Mouse (Mus musculus) spleen, postnatal 36 days (tissue): Measurements from ENCODE around the gene Mzf1.

ENCODE experiments used
- DNase-seq, 2 experiments: peaks; one replicate each; pipeline ENCODE4 v3.0.0; 2022; ENCODE audit warnings: low spot score in 2 of 2, mixed read lengths in 1 of 2

The Mzf1 gene

DNA sequence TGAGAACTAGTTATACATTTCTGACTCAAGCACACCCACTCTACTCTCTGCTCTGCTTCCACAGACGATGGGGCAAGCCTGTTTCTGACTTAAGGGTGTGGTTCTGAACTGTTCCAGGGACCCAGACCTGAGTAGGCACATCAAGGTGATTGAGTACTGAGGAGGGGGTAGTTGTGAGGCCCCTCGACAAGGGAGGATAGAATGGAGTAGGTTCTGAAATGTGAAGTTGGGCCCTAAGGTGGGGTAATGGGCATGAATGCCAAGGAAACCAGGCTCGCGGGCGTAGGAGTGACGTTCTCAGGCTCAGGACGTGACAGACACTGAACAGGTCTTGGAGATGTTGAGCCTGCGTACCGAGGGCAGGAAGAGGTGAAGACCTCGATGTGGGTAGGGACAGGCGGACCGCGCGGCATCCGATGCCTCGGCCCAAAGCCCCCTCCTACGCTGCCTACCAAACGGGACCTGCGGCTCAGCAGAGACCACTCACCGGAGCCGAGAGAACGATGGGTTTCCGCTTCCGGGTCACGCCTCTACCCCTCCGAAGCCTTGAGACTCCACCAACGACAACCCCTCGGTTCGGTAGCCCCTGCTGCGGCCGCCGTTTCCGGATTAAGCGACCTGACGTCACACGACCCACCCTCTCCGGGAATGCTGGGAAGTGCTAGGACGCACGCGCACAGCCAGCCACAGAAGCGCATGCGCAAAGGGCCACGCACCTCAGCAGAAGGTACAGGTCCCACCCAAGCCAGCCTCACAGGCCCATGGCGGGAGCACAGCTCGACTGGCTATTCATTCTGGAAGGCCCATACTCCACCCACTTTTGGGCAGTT is 20.2 kb downstream of the Mzf1 start, which contains the start of gene Chmp2a:
Chmp2a (minus strand) TSS at position 660 of the 830 bp plus-strand sequence.
- DNase-seq, result peak; percentile 97

DNA sequence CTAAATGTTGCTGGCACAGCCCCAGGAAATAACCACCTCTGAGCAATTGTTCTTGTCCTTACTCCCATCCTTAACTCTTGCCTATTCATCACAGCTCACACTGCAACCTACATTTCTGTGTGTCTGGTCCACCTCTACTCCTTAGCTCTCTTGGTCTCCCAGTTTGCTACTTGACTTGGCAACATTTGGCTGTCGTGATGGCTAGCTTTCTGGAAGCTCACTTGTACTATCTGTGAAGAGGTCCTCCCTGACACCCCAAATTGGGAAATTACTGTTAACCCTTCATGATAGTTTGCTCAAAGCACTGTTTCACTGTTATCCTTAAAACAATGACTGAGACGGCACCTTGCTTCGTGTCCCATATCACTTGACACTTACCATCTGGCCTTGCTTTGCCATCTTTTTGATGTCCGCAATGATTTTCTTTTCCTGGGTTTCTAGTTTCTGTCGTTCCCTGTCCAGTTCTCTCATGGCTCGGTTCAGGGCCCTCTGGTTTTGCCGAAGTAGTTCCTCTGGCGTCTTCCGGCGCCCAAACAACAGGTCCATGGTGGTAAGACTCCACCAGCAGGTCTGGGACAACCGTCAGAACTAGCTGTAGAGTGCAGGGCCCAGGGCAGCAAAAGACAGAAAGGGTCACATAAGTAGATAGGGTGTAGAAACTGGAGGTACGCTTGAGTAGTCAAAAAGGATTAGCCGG is 21.0 kb downstream of the Mzf1 start:
- DNase-seq, result no peak

DNA sequence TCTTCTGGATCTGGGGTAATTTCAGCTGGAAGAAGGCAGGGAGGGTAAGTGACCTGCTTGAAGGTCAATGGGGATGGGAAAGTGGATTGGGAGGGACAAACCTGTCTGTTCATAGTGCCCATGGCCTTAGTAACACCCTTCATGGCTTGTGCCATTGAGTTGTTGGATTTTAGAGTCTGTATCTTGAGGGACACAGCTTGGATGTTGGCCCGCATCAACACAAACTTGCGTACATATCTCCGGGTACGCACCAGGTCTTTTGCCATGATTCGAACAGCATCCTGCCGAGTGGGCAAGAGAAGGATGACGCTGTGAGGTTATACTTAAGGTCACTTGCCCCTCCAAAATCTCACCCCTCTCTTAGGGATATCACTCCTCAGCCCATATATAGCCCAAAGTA is 22.0 kb downstream of the Mzf1 start:
- no peak for DNase-seq

DNA sequence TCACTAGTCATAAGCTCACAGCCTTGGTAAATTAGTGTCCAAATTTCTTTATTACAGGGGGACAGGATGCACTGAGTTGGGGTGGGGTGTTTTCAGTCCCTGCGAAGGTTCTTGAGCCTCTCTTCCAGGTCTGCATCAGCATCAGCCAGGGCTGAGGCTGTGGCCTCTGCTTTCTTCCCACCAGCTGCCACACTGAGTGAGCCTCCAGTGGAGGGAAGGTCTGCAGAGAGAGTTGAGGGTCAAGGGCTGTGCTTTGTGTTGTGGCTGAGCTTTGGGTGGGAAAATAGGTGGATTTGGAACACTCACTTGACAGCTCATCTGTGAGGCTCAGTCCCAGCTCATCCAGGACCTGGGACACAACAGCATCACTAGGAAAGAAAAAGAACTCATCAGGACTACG is 22.6 kb downstream of the Mzf1 start:
- DNase-seq, result no peak

DNA sequence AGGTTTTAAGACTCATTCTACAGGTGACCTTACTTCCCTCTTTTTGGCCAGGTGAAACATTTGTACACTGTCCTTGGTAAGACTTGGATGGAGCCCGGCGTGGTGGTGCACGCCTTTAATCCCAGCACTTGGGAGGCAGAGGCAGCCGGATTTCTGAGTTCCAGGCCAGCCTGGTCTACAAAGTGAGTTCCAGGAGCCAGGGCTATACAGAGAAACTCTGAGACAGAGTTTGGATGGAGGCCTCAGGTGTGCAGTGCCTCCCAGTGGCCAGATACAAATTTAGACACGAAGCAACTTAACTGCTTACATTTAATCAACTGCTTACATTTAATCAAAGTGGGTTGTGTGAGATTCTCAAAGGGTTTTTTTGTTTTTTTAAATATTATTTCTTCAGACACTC is 23.5 kb downstream of the Mzf1 start:
- DNase-seq, result no peak

DNA sequence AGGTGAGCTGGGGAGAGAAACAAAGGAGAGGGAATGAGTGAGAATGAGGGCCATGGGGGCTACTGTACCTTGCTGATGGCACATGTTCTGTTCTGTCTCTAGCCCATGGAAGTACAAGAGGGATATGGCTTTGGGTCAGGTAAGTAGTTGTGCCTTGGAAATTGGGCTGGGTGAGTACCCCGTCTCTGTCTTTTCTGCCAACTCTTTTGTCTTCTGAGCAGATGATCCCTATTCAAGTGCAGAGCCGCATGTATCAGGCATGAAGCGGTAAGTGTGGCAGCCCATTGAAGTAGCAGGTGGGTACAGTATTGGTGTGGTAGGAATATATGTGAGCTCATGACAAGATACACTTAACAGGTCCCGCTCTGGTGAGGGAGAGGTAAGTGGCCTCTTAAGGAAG is 25.6 kb downstream of the Mzf1 start:
- DNase-seq, result no peak

DNA sequence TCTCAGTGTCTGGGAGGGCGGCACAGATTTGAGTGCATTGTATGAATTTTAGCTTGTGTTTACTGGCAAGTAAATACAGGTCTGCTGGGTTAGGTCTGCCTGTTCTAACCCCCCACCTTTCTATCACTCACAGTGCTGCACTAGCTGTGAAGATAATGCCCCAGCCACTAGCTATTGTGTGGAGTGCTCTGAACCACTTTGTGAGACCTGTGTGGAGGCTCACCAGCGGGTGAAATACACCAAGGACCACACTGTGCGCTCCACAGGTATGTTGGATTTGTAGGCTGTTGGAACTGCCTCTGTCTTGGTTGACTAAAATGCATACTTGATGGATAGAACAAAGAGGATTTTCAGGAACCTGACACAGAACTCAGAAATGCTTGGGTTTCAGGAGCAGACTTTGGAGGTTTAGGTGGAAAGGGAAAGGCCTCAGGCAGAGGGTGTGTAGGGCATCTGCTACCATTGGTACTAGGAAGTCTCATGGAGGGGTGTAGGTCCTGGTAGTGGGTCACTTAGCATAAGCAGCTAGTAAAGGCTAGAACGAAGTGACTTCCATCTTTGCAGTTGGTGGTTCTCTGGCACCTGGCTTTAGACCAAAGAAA is 29.0 kb downstream of the Mzf1 start:
- no peak for DNase-seq

DNA sequence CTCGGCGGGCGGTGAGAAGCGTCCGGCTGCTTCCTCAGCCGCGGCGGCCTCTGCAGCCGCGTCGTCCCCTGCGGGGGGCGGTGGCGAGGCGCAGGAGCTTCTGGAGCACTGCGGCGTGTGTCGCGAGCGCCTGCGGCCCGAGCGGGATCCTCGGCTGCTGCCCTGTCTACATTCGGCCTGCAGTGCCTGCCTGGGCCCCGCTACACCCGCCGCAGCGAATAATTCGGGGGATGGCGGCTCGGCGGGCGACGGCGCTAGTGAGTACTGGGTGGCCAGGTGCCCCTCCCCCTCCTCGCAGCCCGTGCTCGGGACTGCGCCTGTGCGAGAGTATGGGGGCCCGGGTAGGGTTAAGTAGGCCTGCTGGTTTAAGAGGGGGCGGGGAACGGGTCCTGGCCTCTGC is 29.8 kb downstream of the Mzf1 start:
- peak; percentile 54 to 64 for DNase-seq

DNA sequence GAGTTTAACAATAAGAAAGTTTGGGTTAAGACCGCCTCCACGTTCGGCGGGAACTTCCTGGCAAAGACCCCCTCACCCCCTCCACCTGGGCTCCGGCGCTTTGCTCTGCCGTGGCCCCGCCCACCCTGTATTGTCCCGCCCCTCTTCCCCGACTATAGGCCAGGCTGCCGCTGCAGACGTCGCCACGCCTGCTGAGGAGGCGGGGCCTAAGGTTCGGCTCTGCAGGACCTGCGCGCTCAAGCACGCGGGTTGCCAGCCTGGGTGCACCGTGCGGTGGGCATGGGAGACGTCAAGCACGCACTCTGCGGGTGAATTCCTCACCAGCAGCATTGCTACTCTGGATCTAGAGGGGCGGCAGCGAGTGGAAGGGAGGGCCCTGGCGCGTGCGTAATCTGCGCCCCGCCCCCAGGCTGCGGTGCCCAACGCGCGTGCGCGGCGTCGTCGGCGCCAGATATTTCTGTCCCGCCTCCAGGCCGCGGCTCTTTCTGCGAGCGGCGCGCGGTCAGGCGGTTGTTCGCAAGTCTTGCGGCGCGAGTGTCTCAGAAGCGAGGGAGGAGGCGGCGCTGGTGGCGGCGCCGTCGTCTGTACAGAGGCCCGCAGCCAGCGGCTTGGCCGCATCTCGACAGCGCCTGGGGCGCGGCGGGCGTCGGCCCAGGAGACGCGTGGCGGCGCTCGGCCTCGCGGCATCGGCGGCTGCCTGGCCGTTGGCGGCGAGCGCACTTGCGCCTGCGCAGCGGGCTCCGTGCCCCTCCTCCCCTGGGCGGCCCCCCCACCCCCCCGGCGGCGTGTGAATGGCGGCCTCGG is 30.4 kb downstream of the Mzf1 start:
- DNase-seq, result peak; percentile 87 to 90

DNA sequence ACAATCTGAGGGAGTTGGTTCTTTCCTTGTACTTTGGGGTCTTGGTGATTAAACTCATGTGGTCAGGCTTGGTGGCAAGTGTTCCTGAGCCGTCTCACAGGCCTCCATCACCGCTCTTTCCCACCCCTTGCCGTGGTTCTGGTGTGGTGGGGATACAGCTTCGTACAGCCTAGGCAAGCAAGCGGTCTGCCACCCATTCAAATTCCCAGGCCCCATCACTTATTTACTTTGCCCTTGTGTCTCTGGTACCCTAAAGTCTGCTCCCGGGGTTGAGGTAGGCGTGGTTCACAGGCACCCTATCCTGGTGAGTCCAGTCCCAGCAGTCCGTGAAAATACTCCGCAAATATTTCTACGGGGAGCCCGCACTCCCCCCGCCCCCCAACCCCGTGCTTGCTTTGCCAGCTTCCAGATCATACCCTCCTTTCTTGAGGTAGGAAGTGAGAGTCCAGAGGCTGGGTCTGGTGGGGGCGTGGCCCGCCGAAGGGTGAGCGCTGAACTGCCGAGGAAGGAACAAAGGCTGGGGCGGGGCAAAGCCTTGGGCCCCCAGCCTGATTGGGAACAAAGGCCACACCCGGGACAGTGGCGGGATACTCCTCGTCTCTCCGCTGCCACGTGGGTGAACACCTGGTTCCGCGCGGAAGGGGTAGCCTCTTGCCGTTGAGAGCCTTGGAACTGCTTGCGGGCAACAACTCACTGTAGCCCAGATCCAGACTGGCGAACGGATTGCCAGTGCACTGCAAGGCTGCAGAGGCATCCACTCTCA is 31.6 kb downstream of the Mzf1 start:
- DNase-seq, result peak; percentile 78 to 83

DNA sequence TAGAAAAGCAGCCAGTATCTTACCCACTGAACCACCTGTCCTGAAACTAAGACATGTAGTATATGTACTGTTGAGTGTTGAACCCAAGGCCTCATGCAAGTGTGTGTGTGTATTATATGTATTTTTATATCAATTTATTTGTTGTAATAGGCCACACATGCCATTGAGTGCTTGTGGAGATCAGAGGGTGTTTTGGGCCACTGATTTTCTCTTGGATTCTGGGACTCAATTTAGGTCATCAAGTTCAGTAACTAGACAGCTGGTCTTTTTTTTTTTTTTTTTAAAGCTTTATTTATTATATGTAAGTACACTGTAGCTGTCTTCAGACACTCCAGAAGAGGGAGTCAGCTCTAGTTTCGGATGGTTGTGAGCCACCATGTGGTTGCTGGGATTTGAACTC is 39.3 kb downstream of the Mzf1 start:
- no peak for DNase-seq

DNA sequence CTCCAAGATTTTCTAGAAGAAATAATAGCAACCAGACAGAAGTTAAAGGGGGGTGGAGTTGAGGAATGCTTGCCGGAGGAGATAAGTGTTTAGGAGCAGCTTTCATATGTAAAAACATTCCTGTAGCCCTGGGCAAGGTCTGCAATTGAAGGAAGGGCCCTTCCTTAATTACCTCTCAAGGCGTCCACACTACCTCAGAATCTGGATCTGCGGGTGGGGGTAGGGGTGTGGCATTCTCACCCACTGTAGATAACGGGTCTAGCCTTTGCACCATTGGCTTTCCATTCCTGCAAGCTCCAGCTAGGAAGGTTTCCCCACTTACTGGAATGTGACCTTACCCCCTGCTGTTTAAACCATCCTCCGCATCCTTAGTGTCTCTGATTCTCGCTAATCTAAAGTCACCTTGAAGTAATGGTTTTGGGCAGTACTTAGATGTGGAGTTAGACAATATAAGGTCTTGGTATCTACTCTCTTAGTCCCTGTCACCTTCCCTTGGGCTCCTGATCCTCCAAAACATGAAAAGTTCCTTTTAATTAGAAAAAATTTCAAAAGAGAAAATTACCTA is 40.2 kb downstream of the Mzf1 start:
- no peak for DNase-seq

DNA sequence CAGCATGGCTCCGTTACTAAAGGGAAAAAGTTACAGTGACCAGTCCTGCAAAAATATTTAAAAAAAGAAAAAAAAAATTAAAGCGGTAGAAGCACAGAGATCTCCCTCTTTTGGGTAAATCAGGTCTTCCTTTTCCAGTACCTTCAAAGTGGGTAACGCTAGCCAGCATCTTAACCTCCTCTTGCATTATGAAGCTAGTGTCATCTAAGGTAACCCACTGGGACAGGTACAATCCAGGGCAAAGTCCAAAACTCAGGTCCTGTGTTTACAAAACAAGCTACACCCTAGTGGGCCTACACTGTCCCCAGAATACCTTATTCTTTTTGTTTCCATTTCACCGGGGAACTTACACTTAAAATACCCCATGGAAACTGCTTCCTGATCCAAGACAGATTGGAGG is 40.9 kb downstream of the Mzf1 start:
- no peak for DNase-seq

DNA sequence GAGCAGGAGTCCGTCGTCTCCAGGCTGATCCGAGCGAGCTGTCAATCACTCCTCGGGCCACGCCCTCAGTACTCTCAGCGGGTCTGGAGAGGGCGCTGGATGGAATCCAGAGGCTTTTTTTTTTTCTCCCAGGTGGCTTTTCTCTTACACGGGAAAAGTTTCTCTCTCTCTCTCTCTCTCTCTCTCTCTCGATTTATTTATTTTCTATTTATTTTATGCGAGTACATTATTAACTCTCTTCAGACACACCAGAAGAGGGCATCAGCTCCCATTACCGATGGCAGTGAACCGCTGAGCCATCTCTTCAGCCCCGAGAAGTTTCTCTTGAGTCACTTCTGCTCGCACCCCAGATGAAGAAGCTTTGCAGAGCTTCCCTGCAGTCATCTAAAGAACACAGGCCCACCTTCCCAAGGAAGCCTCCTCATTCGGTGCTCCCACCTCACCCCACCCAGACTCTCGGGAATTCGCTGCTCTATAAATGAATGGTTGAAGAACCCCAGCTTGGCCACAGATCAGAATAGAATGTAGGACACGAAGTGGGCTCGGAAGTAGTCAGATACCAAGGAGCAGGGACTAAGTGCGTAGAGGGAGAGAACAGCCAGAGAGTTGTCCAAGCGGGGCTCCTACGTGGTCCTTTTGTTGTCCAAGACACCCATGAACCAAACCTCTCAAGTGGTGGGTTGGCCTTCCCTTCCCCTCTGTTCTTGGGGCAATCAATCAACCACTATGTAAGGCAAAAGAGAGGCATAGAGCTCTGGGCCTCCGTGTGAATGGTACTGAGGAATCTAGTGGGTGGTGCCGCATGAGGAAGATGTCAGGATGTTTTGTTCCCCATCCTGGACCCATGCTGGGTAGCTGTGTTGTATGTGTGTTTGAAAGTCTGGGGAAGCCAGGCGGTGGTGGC is 44.3 kb downstream of the Mzf1 start, which contains the start of gene Zbtb45:
Zbtb45 (minus strand) TSS at position 30 of the 904 bp plus-strand sequence.
- DNase-seq, result no peak

DNA sequence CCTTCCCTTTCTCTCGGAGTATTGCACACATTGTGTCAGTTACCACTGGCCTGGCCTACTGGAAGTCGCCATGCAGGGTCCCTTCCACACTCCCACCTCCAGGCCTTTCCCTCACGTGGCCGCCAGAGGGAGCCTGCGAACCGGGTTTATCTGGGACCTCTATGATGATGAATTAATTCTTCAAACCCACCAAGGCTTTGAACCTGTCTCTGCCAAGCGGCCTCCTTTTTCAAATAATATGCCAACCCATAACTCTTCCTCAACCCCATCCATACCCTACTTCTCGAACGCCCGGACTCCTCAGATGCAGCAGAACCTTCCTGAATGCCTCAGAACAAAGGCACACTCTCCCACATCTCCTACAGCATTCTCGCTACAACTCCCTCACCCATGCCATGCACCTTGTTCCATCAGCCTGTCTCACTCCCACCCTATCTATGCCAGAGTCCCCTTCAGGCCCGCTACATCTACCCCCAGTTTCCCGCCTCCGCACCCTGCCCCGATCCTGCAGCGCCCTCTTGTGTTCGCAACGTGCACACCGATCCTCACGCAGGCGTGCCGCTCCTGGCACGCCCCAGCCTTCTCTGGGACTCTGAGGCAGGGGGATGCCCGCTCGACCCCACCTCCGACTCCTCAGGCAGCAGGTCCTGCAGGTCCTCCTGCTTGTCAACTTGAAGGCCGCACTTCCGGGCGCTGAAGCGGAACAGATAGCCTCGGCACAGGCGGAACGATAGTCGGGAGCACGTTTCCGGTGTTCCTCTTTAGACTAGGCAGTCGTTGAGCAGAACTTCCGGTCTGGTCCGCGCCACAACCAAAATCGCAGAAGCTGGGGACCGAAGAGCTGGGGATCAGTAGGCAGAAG is 45.2 kb downstream of the Mzf1 start:
- DNase-seq, result peak; percentile 80 to 86

DNA sequence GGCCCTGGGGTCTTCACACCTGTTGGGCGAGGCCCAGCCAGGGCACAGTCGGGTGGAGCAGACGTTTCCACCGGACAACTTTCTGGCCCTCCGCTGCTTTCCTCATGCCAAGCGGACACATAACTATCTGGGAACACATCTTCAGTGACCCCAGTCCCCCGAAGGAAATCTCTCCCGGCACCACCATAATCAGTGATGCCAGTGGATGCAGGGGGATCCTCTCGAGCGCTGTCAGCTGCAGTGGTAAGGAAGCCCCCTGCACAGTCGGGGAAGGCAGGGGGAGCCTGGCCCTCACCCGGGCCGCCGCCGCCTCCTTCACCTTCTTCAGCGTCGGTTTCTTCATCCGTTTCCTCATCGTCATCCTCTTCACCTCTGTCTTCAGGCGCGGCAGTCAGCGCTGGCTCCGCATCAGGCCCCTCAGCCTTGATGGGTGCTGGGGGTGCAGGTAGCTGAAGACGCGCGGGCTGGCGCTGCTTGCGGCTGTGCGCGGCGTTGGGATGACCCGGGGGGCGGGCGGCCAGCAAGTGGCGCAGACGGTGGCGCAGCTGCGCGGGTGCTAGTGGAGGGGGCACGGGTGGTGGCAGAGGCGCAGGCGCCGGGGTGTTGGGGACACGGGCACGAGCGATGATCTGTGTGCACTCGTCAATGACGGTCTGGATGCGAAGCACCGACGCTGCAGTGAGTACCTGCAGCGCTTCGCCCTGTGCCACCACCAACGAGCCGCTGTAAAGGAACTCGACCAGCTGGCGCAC is 47.0 kb downstream of the Mzf1 start:
- no peak for DNase-seq

DNA sequence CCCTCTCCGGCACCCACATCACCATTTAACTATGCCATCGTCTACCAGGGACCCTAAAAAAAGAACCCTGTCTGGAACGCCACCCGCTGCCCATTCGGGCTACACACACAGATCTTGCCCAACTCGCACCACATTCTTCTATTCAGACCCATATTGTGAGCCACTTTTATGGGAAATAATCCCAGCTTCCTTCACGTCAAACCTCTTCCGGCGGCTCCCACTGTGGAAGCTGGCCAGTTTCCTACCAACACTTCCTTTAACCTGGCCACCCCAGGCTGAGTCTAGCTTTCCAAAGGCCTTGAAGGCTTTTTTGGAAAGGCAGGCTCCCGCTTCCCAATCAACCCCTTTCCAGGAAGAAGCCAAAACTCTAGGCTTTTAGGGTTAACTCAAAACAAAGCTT is 48.0 kb downstream of the Mzf1 start:
- no peak for DNase-seq

DNA sequence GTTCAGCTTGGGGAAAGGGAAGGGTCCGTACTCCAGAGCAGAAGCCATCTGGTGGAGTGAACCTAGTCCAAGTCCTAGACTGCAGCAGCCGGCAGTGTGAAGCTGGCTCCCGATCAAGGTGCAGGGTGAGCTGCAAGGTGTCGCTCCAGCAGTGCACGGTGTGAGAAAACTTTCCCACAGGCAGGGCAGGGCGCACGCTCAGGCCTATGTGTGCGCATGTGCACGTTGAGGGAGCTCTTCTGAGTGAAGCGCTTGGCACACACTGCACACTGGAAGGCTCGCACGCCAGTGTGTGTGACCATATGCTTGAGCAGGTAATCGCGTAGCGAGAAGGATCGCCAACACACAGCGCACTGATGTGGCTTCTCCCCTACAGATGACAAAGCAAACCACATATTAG is 48.6 kb downstream of the Mzf1 start:
- DNase-seq, result no peak
